Mouse (Mus musculus) thymus, adult 2 months (tissue): ENCODE measurements around the gene Ccser2. TPM values are rescaled to one million over a fixed set of nuclear protein-coding genes. Genes with fewer than 3 reads are reported as not detected.

ENCODE experiments used
- DNase-seq: peaks from one replicate; pipeline ENCODE4 v3.0.0; 2021
- H3K27ac ChIP-seq: fragments of 200-500 bp; 2 replicates; pipeline ENCODE4 v1.5.1; 2012; ENCODE audit warnings: low read length, control low read depth; ENCODE audit not compliant: control insufficient read depth, insufficient read depth
- H3K27me3 ChIP-seq: fragments of 200-500 bp; 2 replicates; pipeline ENCODE4 v1.6.1; 2012; ENCODE audit warnings: mild to moderate bottlenecking, low read length, moderate library complexity, mixed read lengths; ENCODE audit not compliant: control insufficient read depth, insufficient read depth
- H3K36me3 ChIP-seq: fragments of 200-500 bp; 2 replicates; pipeline ENCODE4 v1.6.1; 2012; ENCODE audit warnings: mild to moderate bottlenecking, low read length, moderate library complexity; ENCODE audit not compliant: control insufficient read depth, insufficient read depth
- H3K4me1 ChIP-seq: fragments of 200-500 bp; replicated peaks from 2 replicates; pipeline ENCODE4 v1.6.1; 2012; ENCODE audit warnings: low read length; ENCODE audit not compliant: control insufficient read depth, insufficient read depth
- H3K4me3 ChIP-seq: fragments of 200-500 bp; 2 replicates; pipeline ENCODE4 v1.5.1; 2012; ENCODE audit warnings: mild to moderate bottlenecking, low read length, control low read depth, moderate library complexity; ENCODE audit not compliant: control insufficient read depth, insufficient read depth
- CTCF ChIP-seq: fragments of 200-500 bp; IDR thresholded peaks from 2 replicates; pipeline ENCODE4 v1.5.1; 2012; ENCODE audit warnings: mild to moderate bottlenecking, control low read depth, low read length, moderate library complexity, borderline replicate concordance; ENCODE audit not compliant: control insufficient read depth, poor library complexity, insufficient read depth; ENCODE audit errors: extremely low read depth
- POLR2A ChIP-seq: fragments of 200-500 bp; IDR thresholded peaks from 2 replicates; pipeline ENCODE4 v1.6.1; 2012; ENCODE audit warnings: mild to moderate bottlenecking, low read length, control low read depth, moderate library complexity; ENCODE audit not compliant: control insufficient read depth, poor library complexity, insufficient read depth; ENCODE audit errors: extremely low read depth
- WGBS: fragments of 180-500 bp; shearing (Covaris S2); methylation state at CpG from one replicate; pipeline ENCODE4 v1.1.7; 2018; 5-methylcytosine and 5-hydroxymethylcytosine counted together
- polyA plus RNA-seq: library from polyadenylated mRNA; depleted of rRNA; stranded (reverse); fragments of >200 nt; gene quantifications from 2 replicates; pipeline ENCODE4 v1.2.3, GENCODE M21; 2012; rRNA removed

Ccser2 gene
- polyA plus RNA-seq, 1 experiment, result 18.1 TPM

DNA sequence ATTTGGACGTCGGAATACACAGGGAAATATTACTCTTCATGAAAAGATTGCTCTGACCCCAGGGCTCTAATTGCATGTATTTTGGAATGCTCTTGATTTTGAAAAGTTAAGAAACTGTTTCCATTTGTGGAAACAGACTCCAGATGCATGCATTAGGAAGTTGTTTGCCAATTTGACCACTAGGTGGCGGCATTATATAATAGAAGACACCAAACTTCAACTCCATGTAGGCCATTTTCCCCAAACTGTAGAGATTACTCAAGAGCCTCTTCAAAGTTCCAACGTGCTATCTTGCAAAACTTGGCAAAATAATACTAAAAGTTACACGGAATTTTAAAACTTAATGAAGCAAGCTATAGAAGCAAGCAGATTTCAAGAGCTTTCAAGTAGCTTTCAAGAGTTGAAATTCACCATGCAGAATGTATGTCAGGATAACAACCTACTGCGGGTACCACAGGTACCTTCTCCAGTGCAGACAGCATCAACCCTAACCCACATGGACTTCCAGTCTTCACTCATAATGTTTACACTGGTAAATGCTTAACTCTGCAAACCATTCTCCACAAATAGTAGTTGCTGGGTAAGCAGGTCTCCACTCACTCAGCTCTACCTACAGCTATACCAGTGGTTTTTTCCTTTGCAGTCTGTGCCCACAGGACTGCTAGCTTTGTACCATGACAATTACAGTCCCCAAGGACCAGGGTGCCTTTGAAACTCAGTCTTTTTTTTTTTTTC lies 101.4 kb downstream of the Ccser2 start:
- Histone ChIP-seq H3K36me3 (no peaks in the 10 kb centered on the region), H3K4me1 (peaks cover 11% of the 10 kb centered on the region), H3K27ac (no peak overlapping the region), H3K4me3 (no peak overlapping the region), H3K27me3 (no peaks in the 10 kb centered on the region)
- DNase-seq, result peak; percentile 67
- 18% methylated on average over 6 of the region's 6 CpGs for WGBS
- no peak for TF ChIP-seq POLR2A

DNA sequence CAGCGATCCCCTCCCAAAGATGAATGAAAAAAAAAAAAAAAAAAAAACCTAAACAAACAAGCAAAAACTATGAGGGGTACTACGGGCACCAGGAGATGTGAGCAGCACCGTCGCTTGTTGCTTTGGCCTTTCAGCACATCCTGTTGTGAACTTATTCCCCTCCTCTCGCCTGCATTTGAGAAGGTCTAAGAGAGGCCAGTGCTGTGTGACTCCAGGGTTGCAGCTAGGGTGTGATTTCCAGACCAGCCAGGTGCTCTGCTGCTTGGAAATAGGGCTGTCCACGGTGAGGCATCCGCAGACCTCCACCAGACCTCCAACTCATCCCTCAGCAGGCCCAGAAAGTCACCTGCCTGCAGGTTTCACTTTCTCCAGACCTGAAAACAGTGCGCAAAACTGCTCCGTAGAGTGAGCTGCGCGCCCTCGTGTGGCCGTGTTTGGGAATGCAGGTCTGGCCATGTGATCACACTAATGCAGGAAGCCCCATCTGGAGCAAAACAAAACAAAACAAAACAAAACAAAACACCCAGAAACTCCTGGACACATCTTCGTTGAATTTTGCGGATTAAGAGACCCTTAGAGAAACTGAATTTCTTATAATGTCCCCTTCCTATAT lies 104.6 kb downstream of the Ccser2 start:
- H3K4me1 ChIP-seq, result peaks cover 11% of the 10 kb centered on the region
- H3K4me3 ChIP-seq, result peak overlapping the region; percentile 67
- TF ChIP-seq POLR2A (no peak), CTCF (peak; percentile 94)
- no peaks in the 10 kb centered on the region for H3K36me3 ChIP-seq
- peak overlapping the region; percentile 78; the same call in 1 of the 2 replicates for H3K27ac ChIP-seq
- 11% methylated on average over 15 of the region's 15 CpGs for WGBS
- DNase-seq, result peak; percentile 93
- H3K27me3 ChIP-seq, result no peaks in the 10 kb centered on the region

DNA sequence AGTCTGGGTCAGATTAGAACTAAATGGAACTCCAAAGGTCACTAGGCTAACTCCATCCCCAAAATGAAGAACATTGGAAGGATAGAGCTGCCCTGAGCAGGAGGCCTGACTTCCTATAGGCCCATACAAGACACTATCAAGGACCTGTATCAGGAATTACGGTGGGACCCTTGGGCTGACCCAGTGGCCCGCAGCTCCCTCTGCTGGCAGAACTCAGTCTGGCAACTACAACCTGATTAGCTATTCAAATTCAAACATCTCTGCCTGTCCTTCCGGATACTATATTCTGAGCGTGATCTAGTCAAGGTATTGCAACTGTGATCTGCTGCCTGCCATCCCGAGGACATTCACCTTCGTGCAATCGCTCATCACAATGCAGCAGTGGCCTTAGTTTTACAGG lies 106.2 kb downstream of the Ccser2 start:
- DNase-seq, result peak; percentile 62
- Histone ChIP-seq H3K4me3 (no peak overlapping the region), H3K36me3 (no peaks in the 10 kb centered on the region), H3K4me1 (peaks cover 11% of the 10 kb centered on the region), H3K27ac (no peak overlapping the region), H3K27me3 (no peaks in the 10 kb centered on the region)
- WGBS, result 19% methylated on average over 7 of the region's 7 CpGs
- TF ChIP-seq POLR2A (no peak), CTCF (peak; percentile 81; the same call in 1 of the 2 replicates)

DNA sequence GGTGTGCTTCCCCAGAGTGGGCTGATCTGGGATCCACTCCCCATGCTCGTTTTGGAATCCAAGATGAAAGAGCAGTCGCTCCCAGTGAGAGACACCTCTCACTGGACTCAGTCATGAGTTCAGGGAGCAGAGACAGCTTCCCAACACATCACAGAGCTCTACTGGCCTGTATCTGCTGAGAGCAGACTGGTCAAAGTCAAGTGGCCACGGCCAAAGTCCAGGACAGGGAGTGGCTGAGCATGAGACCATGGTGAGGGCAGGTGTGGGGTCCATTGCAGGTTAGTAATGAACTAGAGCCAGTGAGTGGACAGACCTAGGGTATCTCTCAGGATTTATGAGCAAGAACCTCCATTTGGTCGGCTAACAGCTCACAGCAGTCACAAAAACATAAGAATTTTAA lies 109.6 kb downstream of the Ccser2 start:
- 78% methylated on average over 4 of the region's 4 CpGs for WGBS
- no peaks in the 10 kb centered on the region for H3K27me3 ChIP-seq
- no peaks in the 10 kb centered on the region for H3K36me3 ChIP-seq
- DNase-seq, result no peak
- peaks cover 10% of the 10 kb centered on the region for H3K4me1 ChIP-seq
- no peak for TF ChIP-seq CTCF
- no peak for TF ChIP-seq POLR2A
- no peak overlapping the region for H3K4me3 ChIP-seq
- H3K27ac ChIP-seq, result no peak overlapping the region

DNA sequence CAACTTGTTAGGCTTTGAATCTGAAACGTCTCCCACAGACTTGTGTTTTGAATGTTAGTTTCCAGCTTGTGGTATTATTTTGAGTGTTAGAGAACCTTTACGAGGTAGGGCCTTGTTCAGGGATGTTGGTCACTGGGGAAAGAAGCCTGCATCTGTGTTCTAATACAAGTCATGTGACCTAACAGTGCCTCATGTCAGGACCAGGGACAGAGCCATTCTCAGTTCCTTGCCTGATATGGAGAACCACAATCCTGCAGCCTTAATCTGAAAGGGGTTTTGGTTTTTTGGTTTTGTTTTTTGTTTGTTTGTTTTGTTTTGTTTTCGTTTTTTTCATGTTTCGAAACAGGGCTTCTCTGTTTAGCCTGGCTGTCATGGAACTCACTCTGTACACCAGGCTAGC lies 115.6 kb downstream of the Ccser2 start:
- DNase-seq, result no peak
- Histone ChIP-seq H3K27me3 (no peaks in the 10 kb centered on the region), H3K27ac (no peak overlapping the region), H3K4me3 (no peak overlapping the region), H3K36me3 (no peaks in the 10 kb centered on the region), H3K4me1 (no peaks in the 10 kb centered on the region)
- TF ChIP-seq POLR2A (no peak), CTCF (no peak)
- WGBS, result 83% methylated on average over 4 of the region's 4 CpGs

DNA sequence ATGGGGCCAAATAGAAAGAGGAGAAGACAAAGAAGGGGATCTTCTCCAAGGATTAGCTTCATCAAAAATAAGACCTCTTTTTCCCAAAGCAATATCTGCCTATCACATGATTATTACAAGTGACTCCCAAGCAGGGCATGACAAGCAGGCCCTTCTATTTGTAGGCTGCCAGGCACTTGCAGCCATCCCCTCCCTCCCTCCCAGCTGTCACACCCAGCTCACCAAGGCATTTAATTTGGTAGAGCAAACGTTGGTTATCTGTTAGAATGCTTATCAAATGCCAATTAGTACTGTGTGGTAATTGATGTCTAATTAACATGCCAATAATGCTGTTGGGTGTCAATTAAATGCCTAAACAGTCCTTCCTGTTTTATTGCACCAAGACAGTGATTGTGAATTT lies 119.7 kb downstream of the Ccser2 start:
- no peaks in the 10 kb centered on the region for H3K27me3 ChIP-seq
- no peak overlapping the region for H3K4me3 ChIP-seq
- TF ChIP-seq CTCF (no peak), POLR2A (no peak)
- no peaks in the 10 kb centered on the region for H3K4me1 ChIP-seq
- DNase-seq, result no peak
- H3K36me3 ChIP-seq, result no peaks in the 10 kb centered on the region
- WGBS, result 30% methylated on average over 1 of the region's 1 CpGs
- no peak overlapping the region for H3K27ac ChIP-seq

Other genes starting within 250 kb of the Ccser2 start
- 0.27 and 0.35 TPM in 2 replicates for gene Rgr, start 80.2 kb upstream of the Ccser2 start, polyA plus RNA-seq
- 0.04 TPM in 2 replicates for gene Lrit1, start 86.1 kb upstream of the Ccser2 start, polyA plus RNA-seq
- 0.09 and 0.26 TPM in 2 replicates for gene Lrit2, start 99.2 kb upstream of the Ccser2 start, polyA plus RNA-seq
- gene Cdhr1, start 129.6 kb upstream of the Ccser2 start, polyA plus RNA-seq, result 6.8 and 7.2 TPM in 2 replicates
- gene 2610528A11Rik, start 145.2 kb upstream of the Ccser2 start, polyA plus RNA-seq, result 2.0 and 2.9 TPM in 2 replicates
- 104 and 115 TPM in 2 replicates for gene Ghitm, start 166.5 kb upstream of the Ccser2 start, polyA plus RNA-seq